Mouse (Mus musculus): Measurements from ENCODE around the gene Psen2. TPM values are rescaled to one million over a fixed set of nuclear protein-coding genes. Genes with fewer than 3 reads are reported as not detected.

Psen2 gene
- polyA plus RNA-seq, 1 experiment from 2014 or later: 20.8 TPM

GRCm38 (mm10) chr1:180290358-180290757, 27.1 kb upstream of the Psen2 start:
- TF ChIP-seq CTCF (IDR thresholded peaks at IDR 0.05; ENCODE audit: low read depth): no peak
- DNase-seq (ENCODE audit: low spot score) (no peak), ATAC-seq (replicated peaks; ENCODE audit: low FRiP score, low read depth) (no peak)
- peaks cover 10% of the 10 kb centered on the region; the same call in 1 of the 2 replicates for H3K4me1 ChIP-seq (replicated peaks; ENCODE audit: insufficient read depth, low read length)
- no peaks in the 10 kb centered on the region for H3K9me3 ChIP-seq (replicated peaks; ENCODE audit: low read length)
- 87% methylated on average over 4 of the region's 4 CpGs for WGBS
- no peak overlapping the region for H3K4me3 ChIP-seq (replicated peaks; ENCODE audit: low read depth, low read length)
- H3K4me2 ChIP-seq (ENCODE audit: low read length): no peak overlapping the region
- no peaks in the 10 kb centered on the region for H3K36me3 ChIP-seq (ENCODE audit: insufficient read depth, low read length)
- no peaks in the 10 kb centered on the region for H3K27me3 ChIP-seq (ENCODE audit: insufficient read depth, low read length)
- H3K27ac ChIP-seq: no peak overlapping the region
- H3K9ac ChIP-seq (ENCODE audit: low read depth, low read length): no peak overlapping the region

DNA sequence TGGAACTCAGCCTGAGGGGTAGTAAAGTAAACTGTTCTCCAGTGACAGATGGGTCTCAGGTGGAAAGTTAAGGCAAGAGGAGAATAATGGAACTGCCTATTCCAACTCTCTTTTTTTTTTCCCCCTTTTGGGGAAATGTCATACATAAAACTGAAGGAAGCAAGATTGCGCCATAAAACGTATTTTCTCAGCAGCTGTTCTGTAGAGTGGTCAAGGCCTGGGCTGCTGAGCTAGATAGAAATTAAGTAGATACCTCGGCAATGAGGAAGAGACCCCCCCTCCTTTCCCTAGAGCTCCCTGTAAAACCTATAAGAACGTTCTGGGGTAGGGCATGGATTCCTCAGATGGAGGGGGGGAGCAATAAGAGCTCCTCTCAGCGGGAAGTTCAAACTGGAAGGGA, 26.6 kb upstream of the Psen2 start:
- ATAC-seq (replicated peaks; ENCODE audit: low FRiP score, low read depth): 0 out of 2 replicates have a peak, but pooled peaks have one; percentile 18
- Histone ChIP-seq H3K4me2 (ENCODE audit: low read length) (peak overlapping the region; percentile 10; the same call in 1 of the 2 replicates), H3K36me3 (ENCODE audit: insufficient read depth, low read length) (no peaks in the 10 kb centered on the region), H3K9me3 (replicated peaks; ENCODE audit: low read length) (no peaks in the 10 kb centered on the region), H3K4me1 (replicated peaks; ENCODE audit: insufficient read depth, low read length) (peaks cover 10% of the 10 kb centered on the region; the same call in 1 of the 2 replicates), H3K27ac (no peak overlapping the region), H3K9ac (ENCODE audit: low read depth, low read length) (0 out of 2 replicates have a peak overlapping the region, but pooled peaks have one; percentile 24), H3K4me3 (replicated peaks; ENCODE audit: low read depth, low read length) (no peak overlapping the region), H3K27me3 (ENCODE audit: insufficient read depth, low read length) (no peaks in the 10 kb centered on the region)
- WGBS: 60% methylated on average over 5 of the region's 5 CpGs
- peak; percentile 46 for DNase-seq (ENCODE audit: low spot score)
- no peak for TF ChIP-seq CTCF (IDR thresholded peaks at IDR 0.05; ENCODE audit: low read depth)

- no peak overlapping the region for H3K4me3 ChIP-seq (replicated peaks; ENCODE audit: low read depth, low read length)
- no peaks in the 10 kb centered on the region for H3K27me3 ChIP-seq (ENCODE audit: insufficient read depth, low read length)
- no peaks in the 10 kb centered on the region for H3K36me3 ChIP-seq (ENCODE audit: insufficient read depth, low read length)
- DNase-seq (ENCODE audit: low spot score): no peak
- H3K4me1 ChIP-seq (replicated peaks; ENCODE audit: insufficient read depth, low read length): peaks cover 16% of the 10 kb centered on the region
- ATAC-seq (replicated peaks; ENCODE audit: low FRiP score, low read depth): peak; percentile 53; the same call in 1 of the 2 replicates
- H3K27ac ChIP-seq: no peak overlapping the region
- no peaks in the 10 kb centered on the region for H3K9me3 ChIP-seq (replicated peaks; ENCODE audit: low read length)
- no peak overlapping the region for H3K9ac ChIP-seq (ENCODE audit: low read depth, low read length)
- TF ChIP-seq CTCF (IDR thresholded peaks at IDR 0.05; ENCODE audit: low read depth): no peak
- whole genome bisulfite sequencing: 76% methylated on average over 6 of the region's 7 CpGs
- peak overlapping the region; percentile 10; the same call in 1 of the 2 replicates for H3K4me2 ChIP-seq (ENCODE audit: low read length)
These were observed 25.7 kb upstream of the Psen2 start for GRCm38 (mm10) chr1:180288872-180289468.

- H3K27ac ChIP-seq: no peak overlapping the region
- H3K4me1 ChIP-seq (replicated peaks; ENCODE audit: insufficient read depth, low read length): peaks cover 21% of the 10 kb centered on the region
- ATAC-seq (replicated peaks; ENCODE audit: low FRiP score, low read depth) (no peak), DNase-seq (ENCODE audit: low spot score) (no peak)
- H3K36me3 ChIP-seq (ENCODE audit: insufficient read depth, low read length): no peaks in the 10 kb centered on the region
- WGBS: 76% methylated on average over 7 of the region's 7 CpGs
- no peaks in the 10 kb centered on the region for H3K9me3 ChIP-seq (replicated peaks; ENCODE audit: low read length)
- H3K27me3 ChIP-seq (ENCODE audit: insufficient read depth, low read length): no peaks in the 10 kb centered on the region
- no peak overlapping the region for H3K4me3 ChIP-seq (replicated peaks; ENCODE audit: low read depth, low read length)
- no peak overlapping the region for H3K4me2 ChIP-seq (ENCODE audit: low read length)
- no peak for TF ChIP-seq CTCF (IDR thresholded peaks at IDR 0.05; ENCODE audit: low read depth)
- H3K9ac ChIP-seq (ENCODE audit: low read depth, low read length): no peak overlapping the region
These were observed 25.0 kb upstream of the Psen2 start for GRCm38 (mm10) chr1:180288227-180288626.

DNA sequence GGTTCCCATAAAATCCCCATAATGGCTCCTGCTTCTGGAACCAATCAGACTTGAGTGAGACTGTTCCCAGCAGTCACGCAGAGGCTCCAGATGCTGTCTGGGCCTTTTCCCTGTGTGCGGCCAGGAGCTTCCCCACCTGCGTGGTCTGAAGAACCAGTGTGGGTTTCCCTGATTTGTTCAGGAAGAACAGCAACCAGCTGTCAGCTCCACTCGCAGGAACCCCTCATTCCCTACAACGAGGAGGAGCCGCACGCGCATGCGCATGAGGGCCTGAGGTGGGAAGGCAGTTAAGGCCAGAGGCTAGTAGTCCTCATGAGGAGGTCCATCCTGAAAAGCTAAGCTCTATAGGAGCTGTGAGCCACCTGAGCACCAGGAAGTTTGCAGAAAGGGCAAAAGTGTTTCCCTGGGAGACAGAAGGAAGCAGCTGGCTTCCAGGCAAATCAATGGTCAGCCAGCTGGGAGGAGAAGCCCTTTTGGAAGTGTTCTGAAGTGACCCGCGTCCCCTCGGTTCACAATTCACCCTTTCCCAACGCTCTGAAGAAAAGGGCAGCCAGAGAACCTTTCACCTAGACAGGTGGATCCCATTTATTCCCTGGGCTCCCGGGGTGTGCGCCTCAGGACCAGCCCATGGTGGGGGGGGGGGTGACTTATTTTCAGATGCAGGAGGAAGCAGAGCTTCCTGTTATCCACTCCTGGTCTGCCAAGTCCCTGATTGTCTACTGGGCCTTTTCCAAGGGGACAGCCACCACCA, 23.0 kb upstream of the Psen2 start:
- no peak overlapping the region for H3K27ac ChIP-seq
- no peak overlapping the region for H3K4me3 ChIP-seq (replicated peaks; ENCODE audit: low read depth, low read length)
- ATAC-seq (replicated peaks; ENCODE audit: low FRiP score, low read depth) (no peak), DNase-seq (ENCODE audit: low spot score) (no peak)
- peaks cover 21% of the 10 kb centered on the region for H3K4me1 ChIP-seq (replicated peaks; ENCODE audit: insufficient read depth, low read length)
- WGBS: 50% methylated on average over 15 of the region's 15 CpGs
- no peak overlapping the region for H3K9ac ChIP-seq (ENCODE audit: low read depth, low read length)
- no peaks in the 10 kb centered on the region for H3K36me3 ChIP-seq (ENCODE audit: insufficient read depth, low read length)
- no peak overlapping the region for H3K4me2 ChIP-seq (ENCODE audit: low read length)
- TF ChIP-seq CTCF (IDR thresholded peaks at IDR 0.05; ENCODE audit: low read depth): no peak
- H3K9me3 ChIP-seq (replicated peaks; ENCODE audit: low read length): no peaks in the 10 kb centered on the region
- H3K27me3 ChIP-seq (ENCODE audit: insufficient read depth, low read length): no peaks in the 10 kb centered on the region

- no peaks in the 10 kb centered on the region for H3K36me3 ChIP-seq (ENCODE audit: insufficient read depth, low read length)
- no peaks in the 10 kb centered on the region for H3K9me3 ChIP-seq (replicated peaks; ENCODE audit: low read length)
- H3K9ac ChIP-seq (ENCODE audit: low read depth, low read length): 0 out of 2 replicates have a peak overlapping the region, but pooled peaks have one; percentile 23
- TF ChIP-seq CTCF (IDR thresholded peaks at IDR 0.05; ENCODE audit: low read depth): peak; percentile 43
- ATAC-seq (replicated peaks; ENCODE audit: low FRiP score, low read depth) (peak; percentile 48), DNase-seq (ENCODE audit: low spot score) (peak; percentile 87)
- no peak overlapping the region for H3K4me3 ChIP-seq (replicated peaks; ENCODE audit: low read depth, low read length)
- peaks cover 18% of the 10 kb centered on the region for H3K4me1 ChIP-seq (replicated peaks; ENCODE audit: insufficient read depth, low read length)
- H3K4me2 ChIP-seq (ENCODE audit: low read length): no peak overlapping the region
- peak overlapping the region; percentile 72 for H3K27ac ChIP-seq
- WGBS: 30% methylated on average over 16 of the region's 16 CpGs
- no peaks in the 10 kb centered on the region for H3K27me3 ChIP-seq (ENCODE audit: insufficient read depth, low read length)
These were observed 20.9 kb upstream of the Psen2 start for GRCm38 (mm10) chr1:180283813-180284768.

Data from kidney, postnatal 0 days (tissue).